Mouse (Mus musculus) liver, embryonic 14.5 days (tissue): ENCODE results near the gene Hoxb3.

Experiments
- CTCF ChIP-seq: IDR thresholded peaks from 2 replicates; pipeline ENCODE4 v1.5.1; 2016; ENCODE audit warnings: antibody characterized with exemption, low read depth, control low read depth
- EP300 ChIP-seq: IDR thresholded peaks from 2 replicates; pipeline ENCODE4 v1.6.1; 2016; ENCODE audit warnings: antibody characterized with exemption, low read depth

GRCm38 (mm10) chr11:96309288-96309687 lies 13.8 kb upstream of the Hoxb3 start:
- TF ChIP-seq CTCF (no peak), EP300 (no peak)
